Mouse (Mus musculus) monocyte, adult 2 months (primary cell): Measurements from ENCODE around the gene Dnase2a.

Source experiments
- DNase-seq, 2 experiments: peaks; one replicate each; pipeline ENCODE4 v3.0.0; 2022; ENCODE audit warnings: low spot score in 2 of 2, low read depth in 1 of 2

The Dnase2a gene

GRCm38 (mm10) chr8:84969241-84970134 lies 61.1 kb downstream of the Dnase2a start, which contains the start of the genes Gm49661, Prdx2 and Rnaseh2a:
TSS of gene Gm49661 (minus strand) at chr8:84969433.
TSS of gene Prdx2 (plus strand) at chr8:84969587.
TSS of gene Rnaseh2a (minus strand) at chr8:84969767.
- DNase-seq = no peak

GRCm38 (mm10) chr8:84970135-84970790 lies 61.9 kb downstream of the Dnase2a start:
- no peak for DNase-seq

GRCm38 (mm10) chr8:84970913-84971312 lies 62.6 kb downstream of the Dnase2a start:
- DNase-seq = no peak
